Mouse (Mus musculus): ENCODE measurements around the gene 1500011B03Rik. TPM values are rescaled to one million over a fixed set of nuclear protein-coding genes. Genes with fewer than 3 reads are reported as not detected.

The 1500011B03Rik gene
- total and polyA plus RNA-seq, 3 experiments: 47.7 to 75.2 TPM; not detected in 1

DNA sequence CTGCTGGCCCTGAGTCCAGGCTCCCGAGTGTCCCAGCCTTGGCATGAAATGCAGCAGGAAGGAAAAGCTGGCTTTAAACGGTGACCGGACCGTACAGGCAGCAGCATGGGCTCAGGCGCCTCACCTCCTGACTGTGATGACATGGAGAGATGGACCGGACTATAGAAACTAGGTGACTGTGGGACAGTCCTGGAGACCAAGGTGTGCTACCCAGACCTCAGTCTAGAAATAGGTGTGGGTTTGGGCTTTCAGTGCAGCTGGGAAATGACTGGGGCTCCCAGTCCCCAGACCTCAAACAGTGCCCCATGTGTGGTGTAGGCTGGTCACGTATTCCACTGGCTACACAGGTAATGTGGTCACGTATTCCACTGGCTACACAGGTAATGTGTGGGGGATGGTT, 16.6 kb downstream of the 1500011B03Rik start:
- H3K27ac ChIP-seq (ENCODE audit: control insufficient read depth, low read depth, low read length): no peak overlapping the region
- TF ChIP-seq MEF2A (IDR thresholded peaks at IDR 0.05; ENCODE audit: extremely low read depth, insufficient replicate concordance, low read depth, low read length, poor library complexity, severe bottlenecking): no peak
- no peak for TF ChIP-seq MYB (IDR thresholded peaks at IDR 0.05; ENCODE audit: low read depth, low read length)
- no peak for TF ChIP-seq CTCF (IDR thresholded peaks at IDR 0.05 in 2 of 3, conservative IDR thresholded peaks at IDR 0.05 in 1 of 3; ENCODE audit: control insufficient read depth in 1 of 3, insufficient read depth in 1 of 3, low read depth in 2 of 3, low read length in 3 of 3, poor library complexity in 1 of 3, severe bottlenecking in 1 of 3)
- no peak for TF ChIP-seq TAL1 (IDR thresholded peaks at IDR 0.05; ENCODE audit: low read length)
- no peak for TF ChIP-seq POLR2AphosphoS5 (IDR thresholded peaks at IDR 0.05; ENCODE audit: borderline replicate concordance, low read depth, low read length)
- TF ChIP-seq ZC3H11A (IDR thresholded peaks at IDR 0.05; ENCODE audit: low read depth, low read length): no peak
- TF ChIP-seq NRF1 (IDR thresholded peaks at IDR 0.05; ENCODE audit: insufficient read depth, low read depth, low read length, poor library complexity, severe bottlenecking): no peak
- TF ChIP-seq ETS1 (IDR thresholded peaks at IDR 0.05; ENCODE audit: low read depth, low read length): no peak
- no peak for TF ChIP-seq ZMIZ1 (IDR thresholded peaks at IDR 0.05; ENCODE audit: low read depth, low read length)
- no peak for TF ChIP-seq HCFC1 (IDR thresholded peaks at IDR 0.05; ENCODE audit: low read depth, low read length)
- TF ChIP-seq BHLHE40 (IDR thresholded peaks at IDR 0.05; ENCODE audit: borderline replicate concordance, low read depth, low read length): no peak
- TF ChIP-seq MAX (IDR thresholded peaks at IDR 0.05; ENCODE audit: low read length): no peak
- peaks cover 0 to 10% of the 10 kb centered on the region in 2 experiments; a peak in 1 of 4 replicates for H3K36me3 ChIP-seq (ENCODE audit: control insufficient read depth in 1 of 2, insufficient read depth in 2 of 2, low read length in 2 of 2)
- no peak overlapping the region for H3K4me3 ChIP-seq (ENCODE audit: control insufficient read depth in 1 of 2, insufficient read depth in 1 of 2, low read depth in 2 of 2, low read length in 2 of 2)
- H3K9me3 ChIP-seq (replicated peaks; ENCODE audit: insufficient read depth, low read length): no peaks in the 10 kb centered on the region
- DNase-seq (ENCODE audit: low read depth, low spot score): no peak
- no peaks in the 10 kb centered on the region; the same call in 1 of the 2 replicates for H3K79me2 ChIP-seq (ENCODE audit: control insufficient read depth, insufficient read depth, low read length, poor library complexity)
- H3K9ac ChIP-seq (ENCODE audit: control insufficient read depth, low read depth, low read length, poor library complexity, severe bottlenecking): no peak overlapping the region
- H3K27me3 ChIP-seq (ENCODE audit: control insufficient read depth in 1 of 2, insufficient read depth in 2 of 2, low read length in 2 of 2): no peaks in the 10 kb centered on the region
- no peaks in the 10 kb centered on the region for H3K4me1 ChIP-seq (ENCODE audit: control insufficient read depth in 1 of 2, insufficient read depth in 2 of 2, low read length in 2 of 2)

DNA sequence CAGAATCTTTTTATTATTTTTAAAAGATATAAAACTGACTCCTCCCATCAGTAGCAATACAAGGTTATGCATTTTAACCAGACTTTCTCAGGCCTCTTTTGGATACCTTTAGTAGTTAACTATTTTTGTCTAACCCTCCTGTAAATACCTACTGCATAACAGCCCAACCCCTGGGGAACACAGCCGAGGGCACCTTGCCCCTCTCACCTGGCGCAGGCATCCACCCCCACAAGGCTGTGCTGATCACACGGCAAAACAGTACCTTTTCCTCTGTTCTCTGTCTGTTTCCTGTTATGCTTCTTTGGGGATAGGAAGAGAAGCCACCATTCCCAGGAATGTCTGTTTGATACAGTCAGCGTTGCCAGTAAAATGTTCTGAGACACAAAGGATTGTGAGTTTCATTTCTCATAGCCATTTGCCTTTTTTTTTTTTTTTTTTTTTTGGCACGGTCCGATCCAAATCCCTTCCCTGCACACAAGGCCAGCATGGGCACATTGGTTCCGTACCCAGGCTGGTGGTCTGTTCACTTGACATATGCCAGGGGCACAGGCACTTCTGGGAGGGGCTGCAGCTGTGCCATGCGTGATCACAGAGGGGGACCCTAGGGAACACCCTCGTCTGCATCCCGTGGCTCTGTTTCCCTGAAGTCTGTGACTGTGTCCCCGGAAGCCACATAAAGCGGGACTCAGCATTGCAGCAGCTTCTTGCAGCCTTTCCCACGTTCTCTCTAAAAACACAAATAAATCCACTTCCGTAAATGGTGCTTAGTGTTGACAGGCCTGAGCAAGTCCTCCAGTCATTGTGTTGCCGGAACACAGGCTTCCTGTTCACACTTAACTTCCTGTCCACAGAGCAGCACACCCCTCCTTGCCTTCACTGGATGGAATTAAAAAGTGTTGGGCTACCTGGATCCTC, 17.6 kb downstream of the 1500011B03Rik start:
- Histone ChIP-seq H3K79me2 (ENCODE audit: control insufficient read depth, insufficient read depth, low read length, poor library complexity) (no peaks in the 10 kb centered on the region), H3K36me3 (ENCODE audit: control insufficient read depth in 1 of 2, insufficient read depth in 2 of 2, low read length in 2 of 2) (peaks cover 6 to 14% of the 10 kb centered on the region in 2 experiments), H3K9ac (ENCODE audit: control insufficient read depth, low read depth, low read length, poor library complexity, severe bottlenecking) (no peak overlapping the region), H3K4me3 (ENCODE audit: control insufficient read depth in 1 of 2, insufficient read depth in 1 of 2, low read depth in 2 of 2, low read length in 2 of 2) (no peak overlapping the region), H3K9me3 (replicated peaks; ENCODE audit: insufficient read depth, low read length) (no peaks in the 10 kb centered on the region), H3K27me3 (ENCODE audit: control insufficient read depth in 1 of 2, insufficient read depth in 2 of 2, low read length in 2 of 2) (no peaks in the 10 kb centered on the region), H3K4me1 (ENCODE audit: control insufficient read depth in 1 of 2, insufficient read depth in 2 of 2, low read length in 2 of 2) (no peaks in the 10 kb centered on the region; a peak in 2 of 4 replicates), H3K27ac (ENCODE audit: control insufficient read depth, low read depth, low read length) (no peak overlapping the region)
- TF ChIP-seq ZNF384 (IDR thresholded peaks at IDR 0.05; ENCODE audit: low read depth, low read length) (peak; percentile 55), MAFK (IDR thresholded peaks at IDR 0.05; ENCODE audit: borderline replicate concordance, low read depth, low read length) (no peak), BHLHE40 (IDR thresholded peaks at IDR 0.05; ENCODE audit: borderline replicate concordance, low read depth, low read length) (no peak), MYB (IDR thresholded peaks at IDR 0.05; ENCODE audit: low read depth, low read length) (no peak), ETS1 (IDR thresholded peaks at IDR 0.05; ENCODE audit: low read depth, low read length) (no peak), CHD1 (IDR thresholded peaks at IDR 0.05; ENCODE audit: low read depth, low read length) (no peak)
- DNase-seq (ENCODE audit: low read depth, low spot score): no peak

Measured in MEL (cell line).